Mouse (Mus musculus): ENCODE data around the gene Fgfr2. TPM values are rescaled to one million over a fixed set of nuclear protein-coding genes. Genes with fewer than 3 reads are reported as not detected.

Fgfr2 gene
- polyA plus RNA-seq, 1 experiment from 2014 or later: 67.0 TPM

- Histone ChIP-seq H3K9ac (no peak overlapping the region), H3K4me1 (replicated peaks) (peaks cover 26% of the 10 kb centered on the region), H3K4me3 (replicated peaks) (no peak overlapping the region), H3K27me3 (replicated peaks) (peaks cover 92% of the 10 kb centered on the region), H3K9me3 (no peaks in the 10 kb centered on the region), H3K4me2 (replicated peaks) (no peak overlapping the region), H3K27ac (no peak overlapping the region), H3K36me3 (no peaks in the 10 kb centered on the region)
- ATAC-seq: no peak
- whole genome bisulfite sequencing: 1% methylated on average over 42 of the region's 42 CpGs
Observed at GRCm38 (mm10) chr7:131551931-131552741, 1571.0 kb downstream of the Fgfr2 start.

GRCm38 (mm10) chr7:131551471-131551870 lies 1571.7 kb downstream of the Fgfr2 start:
- Histone ChIP-seq H3K4me2 (replicated peaks) (no peak overlapping the region), H3K27ac (no peak overlapping the region), H3K4me1 (replicated peaks) (peaks cover 21% of the 10 kb centered on the region), H3K36me3 (no peaks in the 10 kb centered on the region), H3K4me3 (replicated peaks) (no peak overlapping the region), H3K27me3 (replicated peaks) (peaks cover 92% of the 10 kb centered on the region), H3K9me3 (no peaks in the 10 kb centered on the region), H3K9ac (no peak overlapping the region)
- no peak for ATAC-seq
- WGBS: 2% methylated on average over 4 of the region's 4 CpGs

- H3K4me1 ChIP-seq (replicated peaks): peaks cover 10% of the 10 kb centered on the region
- H3K27ac ChIP-seq: no peak within 1 kb of the TSS
- H3K4me2 ChIP-seq (replicated peaks): no peak within 1 kb of the TSS
- no peak within 1 kb of the TSS for H3K9ac ChIP-seq
- peaks cover 94% of the 10 kb centered on the region for H3K27me3 ChIP-seq (replicated peaks)
- 1% methylated on average over 3 of the region's 3 CpGs for WGBS
- no peaks in the 10 kb centered on the region for H3K36me3 ChIP-seq
- ATAC-seq: no peak
- no peak within 1 kb of the TSS for H3K4me3 ChIP-seq (replicated peaks)
- H3K9me3 ChIP-seq: no peaks in the 10 kb centered on the region
Observed at GRCm38 (mm10) chr7:131548473-131548872, 1574.7 kb downstream of the Fgfr2 start, which contains the start of gene Hmx2. TSS of gene Hmx2 (plus strand) at chr7:131548773.

- ATAC-seq: no peak
- WGBS: 2% methylated on average over 5 of the region's 5 CpGs
- H3K9me3 ChIP-seq: no peaks in the 10 kb centered on the region
- H3K27me3 ChIP-seq (replicated peaks): peaks cover 94% of the 10 kb centered on the region
- no peak overlapping the region for H3K27ac ChIP-seq
- H3K36me3 ChIP-seq: no peaks in the 10 kb centered on the region
- no peak overlapping the region for H3K9ac ChIP-seq
- H3K4me1 ChIP-seq (replicated peaks): peaks cover 18% of the 10 kb centered on the region
- no peak overlapping the region for H3K4me2 ChIP-seq (replicated peaks)
- H3K4me3 ChIP-seq (replicated peaks): no peak overlapping the region
Observed at GRCm38 (mm10) chr7:131547481-131547880, 1575.7 kb downstream of the Fgfr2 start.

GRCm38 (mm10) chr7:131546423-131546822 lies 1576.7 kb downstream of the Fgfr2 start:
- H3K9ac ChIP-seq: no peak overlapping the region
- H3K4me2 ChIP-seq (replicated peaks): no peak overlapping the region
- no peaks in the 10 kb centered on the region for H3K9me3 ChIP-seq
- no peaks in the 10 kb centered on the region for H3K36me3 ChIP-seq
- no peak for ATAC-seq
- H3K4me3 ChIP-seq (replicated peaks): no peak overlapping the region
- peaks cover 94% of the 10 kb centered on the region for H3K27me3 ChIP-seq (replicated peaks)
- no peak overlapping the region for H3K27ac ChIP-seq
- H3K4me1 ChIP-seq (replicated peaks): peaks cover 24% of the 10 kb centered on the region
- 3% methylated on average over 2 of the region's 2 CpGs for WGBS

GRCm38 (mm10) chr7:131545701-131546385 lies 1577.3 kb downstream of the Fgfr2 start:
- no peak overlapping the region for H3K27ac ChIP-seq
- no peak overlapping the region for H3K4me2 ChIP-seq (replicated peaks)
- 4% methylated on average over 13 of the region's 13 CpGs for WGBS
- H3K27me3 ChIP-seq (replicated peaks): peaks cover 94% of the 10 kb centered on the region
- no peaks in the 10 kb centered on the region for H3K36me3 ChIP-seq
- no peak overlapping the region for H3K9ac ChIP-seq
- no peak overlapping the region for H3K4me3 ChIP-seq (replicated peaks)
- no peak for ATAC-seq
- H3K4me1 ChIP-seq (replicated peaks): peaks cover 24% of the 10 kb centered on the region
- no peaks in the 10 kb centered on the region for H3K9me3 ChIP-seq

GRCm38 (mm10) chr7:131544871-131545270 lies 1578.3 kb downstream of the Fgfr2 start:
- Histone ChIP-seq H3K9ac (no peak overlapping the region), H3K4me1 (replicated peaks) (peaks cover 24% of the 10 kb centered on the region), H3K27ac (no peak overlapping the region), H3K4me2 (replicated peaks) (no peak overlapping the region), H3K36me3 (no peaks in the 10 kb centered on the region), H3K4me3 (replicated peaks) (no peak overlapping the region), H3K9me3 (no peaks in the 10 kb centered on the region), H3K27me3 (replicated peaks) (peaks cover 94% of the 10 kb centered on the region)
- 3% methylated on average over 5 of the region's 5 CpGs for WGBS
- ATAC-seq: no peak

- WGBS: under 1% methylated on average over 75 of the region's 75 CpGs
- ATAC-seq: no peak
- H3K27ac ChIP-seq: no peak overlapping the region
Observed at GRCm38 (mm10) chr7:131543623-131544481, 1579.3 kb downstream of the Fgfr2 start.

GRCm38 (mm10) chr7:131542872-131543622 lies 1580.1 kb downstream of the Fgfr2 start:
- Histone ChIP-seq H3K4me2 (replicated peaks) (peak overlapping the region; percentile 64), H3K9ac (no peak overlapping the region), H3K4me1 (replicated peaks) (peaks cover 24% of the 10 kb centered on the region), H3K4me3 (replicated peaks) (peak overlapping the region; percentile 34), H3K27ac (no peak overlapping the region), H3K27me3 (replicated peaks) (peaks cover 93% of the 10 kb centered on the region), H3K36me3 (no peaks in the 10 kb centered on the region), H3K9me3 (no peaks in the 10 kb centered on the region)
- ATAC-seq: no peak
- under 1% methylated on average over 68 of the region's 71 CpGs for WGBS

More at GRCm38 (mm10) chr7:131543623-131544481, 1579.3 kb downstream of the Fgfr2 start:
- Histone ChIP-seq H3K4me2 (replicated peaks) (peak overlapping the region; percentile 64), H3K27me3 (replicated peaks) (peaks cover 93% of the 10 kb centered on the region), H3K4me1 (replicated peaks) (peaks cover 24% of the 10 kb centered on the region), H3K9ac (0 out of 2 replicates have a peak overlapping the region, but pooled peaks have one; percentile 13), H3K4me3 (replicated peaks) (peak overlapping the region; percentile 34), H3K36me3 (no peaks in the 10 kb centered on the region), H3K9me3 (no peaks in the 10 kb centered on the region)

GRCm38 (mm10) chr7:131542115-131542871 lies 1580.9 kb downstream of the Fgfr2 start, which contains the start of gene Hmx3:
TSS of gene Hmx3 (plus strand) at chr7:131542867.
- peak within 1 kb of the TSS; percentile 64 for H3K4me2 ChIP-seq (replicated peaks)
- peak within 1 kb of the TSS; percentile 34 for H3K4me3 ChIP-seq (replicated peaks)
- H3K27me3 ChIP-seq (replicated peaks): peaks cover 92% of the 10 kb centered on the region
- H3K9ac ChIP-seq: no peak within 1 kb of the TSS
- H3K36me3 ChIP-seq: no peaks in the 10 kb centered on the region
- WGBS: under 1% methylated on average over 61 of the region's 65 CpGs
- H3K27ac ChIP-seq: no peak within 1 kb of the TSS
- peak; percentile 40; the same call in 1 of the 2 replicates for ATAC-seq
- no peaks in the 10 kb centered on the region for H3K9me3 ChIP-seq
- H3K4me1 ChIP-seq (replicated peaks): peaks cover 24% of the 10 kb centered on the region
